Mouse (Mus musculus): ENCODE data around the gene Rtp3. TPM values are rescaled to one million over a fixed set of nuclear protein-coding genes. Genes with fewer than 3 reads are reported as not detected.
A peak's percentile ranks its signal among the peaks of the same experiment; 100 is the strongest.

The Rtp3 gene
- polyA plus RNA-seq, 1 experiment from 2014 or later, result not detected

- no peaks in the 10 kb centered on the region for H3K9me3 ChIP-seq
- 1% methylated on average over 44 of the region's 44 CpGs for WGBS
- peak; percentile 38; the same call in 1 of the 2 replicates for ATAC-seq (ENCODE audit: insufficient number of reproducible peaks, insufficient read depth, low FRiP score, low TSS enrichment, low read depth)
- peak overlapping the region; percentile 97 for H3K4me2 ChIP-seq
- H3K36me3 ChIP-seq, result no peaks in the 10 kb centered on the region
- peak overlapping the region; percentile 54 for H3K9ac ChIP-seq (replicated peaks)
- peak overlapping the region; percentile 55 for H3K4me3 ChIP-seq (replicated peaks)
- H3K27me3 ChIP-seq, result peaks cover 64% of the 10 kb centered on the region
- H3K4me1 ChIP-seq (replicated peaks), result peaks cover 6% of the 10 kb centered on the region; the same call in 1 of the 2 replicates
- no peak overlapping the region for H3K27ac ChIP-seq
These were observed 36.6 kb downstream of the Rtp3 start for GRCm38 (mm10) chr9:110953550-110954461.

- no peaks in the 10 kb centered on the region for H3K9me3 ChIP-seq
- peak overlapping the region; percentile 97 for H3K4me2 ChIP-seq
These were observed 37.3 kb downstream of the Rtp3 start for GRCm38 (mm10) chr9:110952931-110953549.

GRCm38 (mm10) chr9:110952398-110952797 is 38.0 kb downstream of the Rtp3 start:
- H3K27me3 ChIP-seq, result peaks cover 72% of the 10 kb centered on the region
- H3K9ac ChIP-seq (replicated peaks), result no peak overlapping the region
- WGBS, result 52% methylated on average over 6 of the region's 6 CpGs

More at GRCm38 (mm10) chr9:110952931-110953549, 37.3 kb downstream of the Rtp3 start:
- no peak for ATAC-seq (ENCODE audit: insufficient number of reproducible peaks, insufficient read depth, low FRiP score, low TSS enrichment, low read depth)
- peak overlapping the region; percentile 55 for H3K4me3 ChIP-seq (replicated peaks)
- H3K36me3 ChIP-seq, result no peaks in the 10 kb centered on the region
- H3K4me1 ChIP-seq (replicated peaks), result peaks cover 5% of the 10 kb centered on the region; the same call in 1 of the 2 replicates
- H3K9ac ChIP-seq (replicated peaks), result no peak overlapping the region
- peaks cover 66% of the 10 kb centered on the region for H3K27me3 ChIP-seq
- H3K27ac ChIP-seq, result no peak overlapping the region
- whole genome bisulfite sequencing, result 41% methylated on average over 5 of the region's 5 CpGs

GRCm38 (mm10) chr9:110951866-110952265 is 38.5 kb downstream of the Rtp3 start:
- H3K9me3 ChIP-seq, result no peaks in the 10 kb centered on the region
- H3K4me2 ChIP-seq, result no peak overlapping the region
- no peak overlapping the region for H3K9ac ChIP-seq (replicated peaks)
- WGBS, result 95% methylated on average over 13 of the region's 13 CpGs
- H3K4me3 ChIP-seq (replicated peaks), result no peak overlapping the region
- ATAC-seq (ENCODE audit: insufficient number of reproducible peaks, insufficient read depth, low FRiP score, low TSS enrichment, low read depth), result no peak
- H3K27me3 ChIP-seq, result peaks cover 78% of the 10 kb centered on the region
- H3K36me3 ChIP-seq, result no peaks in the 10 kb centered on the region
- H3K4me1 ChIP-seq (replicated peaks), result peaks cover 5% of the 10 kb centered on the region
- H3K27ac ChIP-seq, result no peak overlapping the region

More at GRCm38 (mm10) chr9:110952398-110952797, 38.0 kb downstream of the Rtp3 start:
- H3K27ac ChIP-seq, result no peak overlapping the region
- no peaks in the 10 kb centered on the region for H3K36me3 ChIP-seq
- ATAC-seq (ENCODE audit: insufficient number of reproducible peaks, insufficient read depth, low FRiP score, low TSS enrichment, low read depth), result no peak
- no peaks in the 10 kb centered on the region for H3K9me3 ChIP-seq
- H3K4me2 ChIP-seq, result no peak overlapping the region
- no peaks in the 10 kb centered on the region; the same call in 1 of the 2 replicates for H3K4me1 ChIP-seq (replicated peaks)
- H3K4me3 ChIP-seq (replicated peaks), result no peak overlapping the region

GRCm38 (mm10) chr9:110951397-110951796 is 39.0 kb downstream of the Rtp3 start, which contains the start of gene Lrrc2:
Lrrc2 (plus strand) TSS chr9:110951545.
- H3K4me2 ChIP-seq, result no peak within 1 kb of the TSS
- peaks cover 81% of the 10 kb centered on the region for H3K27me3 ChIP-seq
- H3K4me3 ChIP-seq (replicated peaks), result no peak within 1 kb of the TSS
- H3K9me3 ChIP-seq, result no peaks in the 10 kb centered on the region
- 86% methylated on average over 11 of the region's 11 CpGs for WGBS
- ATAC-seq (ENCODE audit: insufficient number of reproducible peaks, insufficient read depth, low FRiP score, low TSS enrichment, low read depth), result no peak
- peaks cover 10% of the 10 kb centered on the region for H3K4me1 ChIP-seq (replicated peaks)
- no peaks in the 10 kb centered on the region for H3K36me3 ChIP-seq
- no peak within 1 kb of the TSS for H3K27ac ChIP-seq
- H3K9ac ChIP-seq (replicated peaks), result no peak within 1 kb of the TSS

GRCm38 (mm10) chr9:110950109-110950508 is 40.3 kb downstream of the Rtp3 start:
- Histone ChIP-seq H3K27ac (no peak overlapping the region), H3K4me3 (replicated peaks) (no peak overlapping the region)
- 95% methylated on average over 3 of the region's 3 CpGs for WGBS

GRCm38 (mm10) chr9:110948813-110949310 is 41.5 kb downstream of the Rtp3 start:
- Histone ChIP-seq H3K4me2 (no peak overlapping the region), H3K36me3 (no peaks in the 10 kb centered on the region), H3K4me1 (replicated peaks) (peaks cover 12% of the 10 kb centered on the region), H3K9me3 (no peaks in the 10 kb centered on the region), H3K27ac (no peak overlapping the region), H3K9ac (replicated peaks) (no peak overlapping the region), H3K4me3 (replicated peaks) (no peak overlapping the region), H3K27me3 (peaks cover 80% of the 10 kb centered on the region)
- no peak for ATAC-seq (ENCODE audit: insufficient number of reproducible peaks, insufficient read depth, low FRiP score, low TSS enrichment, low read depth)
- 42% methylated on average over 8 of the region's 8 CpGs for WGBS

More at GRCm38 (mm10) chr9:110950109-110950508, 40.3 kb downstream of the Rtp3 start:
- ATAC-seq (ENCODE audit: insufficient number of reproducible peaks, insufficient read depth, low FRiP score, low TSS enrichment, low read depth), result no peak
- Histone ChIP-seq H3K9ac (replicated peaks) (no peak overlapping the region), H3K36me3 (no peaks in the 10 kb centered on the region), H3K4me1 (replicated peaks) (peaks cover 12% of the 10 kb centered on the region), H3K27me3 (peaks cover 81% of the 10 kb centered on the region), H3K4me2 (no peak overlapping the region), H3K9me3 (no peaks in the 10 kb centered on the region)

- Histone ChIP-seq H3K27me3 (peaks cover 79% of the 10 kb centered on the region), H3K4me3 (replicated peaks) (no peak overlapping the region), H3K36me3 (no peaks in the 10 kb centered on the region), H3K27ac (no peak overlapping the region), H3K9me3 (no peaks in the 10 kb centered on the region), H3K9ac (replicated peaks) (no peak overlapping the region), H3K4me1 (replicated peaks) (peaks cover 12% of the 10 kb centered on the region; the same call in 1 of the 2 replicates), H3K4me2 (no peak overlapping the region)
- 24% methylated on average over 6 of the region's 6 CpGs for WGBS
- ATAC-seq (ENCODE audit: insufficient number of reproducible peaks, insufficient read depth, low FRiP score, low TSS enrichment, low read depth), result no peak
These were observed 42.5 kb downstream of the Rtp3 start for GRCm38 (mm10) chr9:110947900-110948299.

GRCm38 (mm10) chr9:110947261-110947661 is 43.1 kb downstream of the Rtp3 start:
- no peak for ATAC-seq (ENCODE audit: insufficient number of reproducible peaks, insufficient read depth, low FRiP score, low TSS enrichment, low read depth)
- Histone ChIP-seq H3K27me3 (peaks cover 72% of the 10 kb centered on the region), H3K27ac (no peak overlapping the region), H3K9ac (replicated peaks) (no peak overlapping the region), H3K9me3 (no peaks in the 10 kb centered on the region), H3K4me2 (0 out of 2 replicates have a peak overlapping the region, but pooled peaks have one; percentile 30), H3K4me1 (replicated peaks) (peaks cover 12% of the 10 kb centered on the region; the same call in 1 of the 2 replicates), H3K4me3 (replicated peaks) (no peak overlapping the region), H3K36me3 (no peaks in the 10 kb centered on the region)
- WGBS, result 4% methylated on average over 6 of the region's 6 CpGs

- Histone ChIP-seq H3K36me3 (no peaks in the 10 kb centered on the region), H3K27ac (no peak overlapping the region), H3K4me2 (peak overlapping the region; percentile 30), H3K4me3 (replicated peaks) (no peak overlapping the region; the same call in 1 of the 2 replicates), H3K4me1 (replicated peaks) (peaks cover 12% of the 10 kb centered on the region; the same call in 1 of the 2 replicates), H3K27me3 (peaks cover 69% of the 10 kb centered on the region), H3K9ac (replicated peaks) (no peak overlapping the region), H3K9me3 (no peaks in the 10 kb centered on the region)
- no peak; the same call in 1 of the 2 replicates for ATAC-seq (ENCODE audit: insufficient number of reproducible peaks, insufficient read depth, low FRiP score, low TSS enrichment, low read depth)
- 5% methylated on average over 20 of the region's 20 CpGs for WGBS
These were observed 43.8 kb downstream of the Rtp3 start for GRCm38 (mm10) chr9:110946548-110947044.

Data from limb, embryonic 12.5 days (tissue).